Mouse (Mus musculus) megakaryocyte-erythroid progenitor cell, adult 5-6 weeks (primary cell): ENCODE measurements around the gene Kdf1. TPM values are rescaled to one million over a fixed set of nuclear protein-coding genes. Genes with fewer than 3 reads are reported as not detected.

Experiments
- ATAC-seq: replicated peaks from 2 replicates; pipeline ENCODE4 v1.8.0; 2016; ENCODE audit warnings: mild to moderate bottlenecking, inconsistent platforms; ENCODE audit not compliant: severe bottlenecking, poor library complexity, low FRiP score, low TSS enrichment
- total RNA-seq, 2 experiments: library from RNA; stranded (forward) in 1 of 2; stranded (reverse) in 1 of 2; fragments of 200-1000, 215-1000 nt in 1 of 2; fragments of >200 nt in 1 of 2; fragmentation: Nextera tagmentation in 1 of 2; gene quantifications; 2 replicates each; pipeline ENCODE4 v1.2.3; 2014 to 2017

The Kdf1 gene
- total RNA-seq, 2 experiments from 2014 or later, result not detected

DNA sequence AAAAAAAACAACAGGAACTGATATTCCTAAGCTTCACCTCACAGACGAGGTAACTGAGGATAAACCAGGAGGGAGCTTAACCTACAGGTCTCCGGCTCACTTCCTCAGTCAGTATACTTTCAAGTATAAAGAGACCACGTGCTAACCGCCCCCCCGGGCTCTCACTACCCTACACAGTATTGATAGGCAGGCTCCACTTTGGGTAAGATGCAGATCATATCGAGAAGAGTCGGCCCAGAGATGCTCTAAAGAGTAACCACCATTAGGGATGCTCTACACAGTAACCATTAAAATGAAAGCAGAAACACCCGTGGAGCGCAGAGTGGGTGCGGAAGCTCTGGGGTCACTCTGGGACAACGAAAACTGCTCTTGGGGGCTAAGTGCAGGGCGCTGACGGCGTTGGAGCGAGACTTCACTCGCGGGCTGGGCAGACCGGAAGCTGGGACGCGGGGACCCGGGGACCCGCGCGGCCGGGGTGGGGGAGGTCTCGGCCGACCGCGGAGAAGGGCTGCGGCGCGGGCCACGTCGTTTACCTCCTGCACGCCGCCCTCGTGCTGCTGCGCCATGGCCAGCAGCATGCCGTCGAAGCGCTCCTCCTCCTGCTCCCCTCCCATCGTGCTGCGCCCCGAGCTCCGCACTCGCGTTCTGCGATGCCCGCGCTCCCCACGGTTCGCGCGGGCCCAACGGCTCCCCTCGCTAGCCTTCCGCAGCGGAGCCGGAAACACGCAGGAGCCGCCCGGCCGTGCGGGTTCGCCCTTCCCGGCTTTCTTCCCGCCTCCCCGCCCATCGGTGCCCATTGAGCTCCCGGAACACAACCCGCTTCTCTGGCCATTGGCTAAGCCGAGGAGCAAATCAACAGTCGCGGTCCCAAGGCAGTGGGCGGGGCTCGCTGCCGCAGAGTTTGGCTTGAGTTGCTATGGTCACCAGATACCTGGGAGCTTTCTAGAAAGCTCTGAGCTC lies 26.8 kb downstream of the Kdf1 start, which contains the start of gene Nudc:
Nudc (minus strand) TSS at position 725 of the 960 bp plus-strand sequence.
- peak; percentile 99 for ATAC-seq

DNA sequence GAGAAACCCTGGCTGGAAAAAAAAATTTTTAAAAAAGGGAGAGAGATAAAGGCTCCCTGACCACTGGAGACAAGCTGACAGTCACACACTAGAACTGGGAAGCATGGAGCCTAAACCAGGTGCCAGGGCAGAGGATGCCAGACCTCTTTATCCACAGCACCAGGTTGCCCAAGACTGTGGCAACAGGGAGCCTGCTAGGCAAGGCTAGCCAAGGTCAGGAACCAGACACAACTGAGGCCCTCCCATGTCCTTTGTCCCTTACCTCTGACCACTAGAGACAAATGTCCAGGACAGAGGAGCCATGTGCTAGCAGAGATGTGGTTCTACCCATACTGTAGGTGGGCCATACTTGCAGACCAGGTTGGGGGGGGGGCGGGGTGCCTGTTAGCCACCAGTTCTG lies 33.3 kb downstream of the Kdf1 start:
- ATAC-seq, result no peak

DNA sequence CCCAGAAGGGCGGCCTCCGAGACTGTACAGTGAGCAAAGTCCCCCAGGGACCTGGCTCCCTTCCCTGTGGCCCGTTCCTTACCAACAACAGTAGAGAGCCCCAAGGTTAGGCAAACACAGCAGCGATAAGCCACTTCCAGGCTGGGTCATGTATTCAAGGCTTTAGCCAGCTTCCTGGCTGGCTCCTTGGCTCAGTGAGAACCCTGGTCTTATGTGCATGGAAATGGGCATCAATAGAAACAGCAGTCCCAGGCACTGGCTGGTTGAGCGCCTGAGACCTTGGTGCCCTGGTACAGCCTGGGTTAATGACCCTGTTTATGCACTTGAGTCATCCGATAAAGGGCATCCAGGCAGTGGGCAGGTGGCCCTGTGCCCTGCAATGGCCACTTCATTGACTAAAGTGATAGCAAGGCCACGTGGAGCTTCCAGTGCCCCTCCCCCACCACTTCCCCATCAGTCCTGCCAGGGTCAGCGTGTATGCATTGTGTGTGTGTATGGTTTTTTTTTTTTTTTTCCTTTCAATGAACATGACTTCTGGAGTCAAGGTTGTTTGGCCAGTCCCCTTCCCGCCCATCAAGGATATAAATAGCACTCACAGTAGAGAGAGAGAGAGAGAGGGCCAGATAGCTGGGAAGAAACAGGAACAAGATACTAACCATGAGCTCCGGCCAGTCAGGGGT lies 34.1 kb downstream of the Kdf1 start, which contains the start of gene Nr0b2:
Nr0b2 (plus strand) TSS at position 609 of the 680 bp plus-strand sequence.
- no peak for ATAC-seq

DNA sequence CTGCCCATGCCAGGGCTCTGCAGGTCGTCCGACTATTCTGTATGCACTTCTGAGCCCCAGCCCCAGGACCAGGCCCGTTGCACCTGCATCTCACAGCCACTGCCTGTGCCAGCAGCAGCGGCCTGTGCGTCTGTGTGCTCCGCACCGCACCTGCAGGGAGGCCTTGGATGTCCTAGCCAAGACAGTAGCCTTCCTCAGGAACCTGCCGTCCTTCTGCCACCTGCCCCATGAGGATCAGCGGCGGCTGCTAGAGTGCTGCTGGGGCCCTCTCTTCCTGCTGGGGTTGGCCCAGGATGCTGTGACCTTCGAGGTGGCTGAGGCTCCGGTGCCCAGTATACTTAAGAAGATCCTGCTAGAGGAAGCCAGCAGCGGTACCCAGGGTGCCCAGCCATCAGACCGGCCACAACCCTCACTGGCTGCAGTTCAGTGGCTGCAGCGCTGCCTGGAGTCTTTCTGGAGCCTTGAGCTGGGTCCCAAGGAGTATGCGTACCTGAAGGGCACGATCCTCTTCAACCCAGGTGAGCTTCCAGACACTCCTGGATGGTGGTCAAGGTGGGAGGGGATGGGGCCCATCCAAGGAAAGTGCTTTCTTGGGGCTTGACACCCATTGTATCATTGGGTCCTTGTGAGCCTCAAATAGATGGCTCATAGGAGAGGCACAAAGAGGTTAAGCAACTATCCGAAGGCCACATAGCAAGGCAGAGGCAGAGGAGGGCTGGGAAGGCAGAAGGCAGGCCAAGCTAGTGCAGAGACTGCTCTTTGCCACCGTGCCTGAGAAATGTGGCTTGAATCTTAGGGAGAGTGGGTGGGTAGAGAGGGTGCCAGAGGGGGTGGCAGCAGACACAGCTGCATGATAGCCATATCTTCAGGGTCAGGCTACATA lies 34.9 kb downstream of the Kdf1 start:
- no peak for ATAC-seq

DNA sequence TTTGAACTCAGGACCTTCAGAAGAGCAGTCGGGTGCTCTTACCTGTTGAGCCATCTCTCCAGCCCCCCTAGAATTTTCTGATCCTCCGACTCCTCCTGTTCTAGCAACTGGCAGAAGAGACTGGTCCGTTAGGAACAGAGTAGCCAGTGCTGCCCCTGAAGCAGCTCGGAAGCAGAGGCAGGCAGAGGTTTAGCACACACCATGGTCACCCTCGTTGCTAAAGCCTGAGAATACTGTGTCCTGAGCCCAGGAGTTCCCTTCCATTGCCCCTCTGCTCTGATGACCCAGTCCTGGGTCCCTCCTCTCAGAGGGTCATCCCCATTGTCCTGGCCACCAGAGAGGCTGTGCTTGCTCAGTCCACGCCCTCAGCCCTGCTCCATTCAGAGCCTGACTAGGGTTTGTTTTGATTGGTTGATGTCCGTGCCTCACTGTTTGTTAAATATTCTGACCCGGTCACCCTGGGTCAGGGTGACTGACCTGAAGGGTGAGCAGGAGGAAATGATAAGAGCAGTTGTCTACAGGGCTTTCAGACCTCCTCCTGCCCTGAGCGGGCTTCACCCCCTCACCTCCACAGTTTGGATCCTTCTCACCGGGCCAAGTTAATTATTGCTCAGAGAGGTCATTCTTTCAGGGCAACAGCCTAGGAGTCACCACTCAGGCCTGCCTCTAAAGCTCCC lies 38.4 kb downstream of the Kdf1 start:
- no peak for ATAC-seq

DNA sequence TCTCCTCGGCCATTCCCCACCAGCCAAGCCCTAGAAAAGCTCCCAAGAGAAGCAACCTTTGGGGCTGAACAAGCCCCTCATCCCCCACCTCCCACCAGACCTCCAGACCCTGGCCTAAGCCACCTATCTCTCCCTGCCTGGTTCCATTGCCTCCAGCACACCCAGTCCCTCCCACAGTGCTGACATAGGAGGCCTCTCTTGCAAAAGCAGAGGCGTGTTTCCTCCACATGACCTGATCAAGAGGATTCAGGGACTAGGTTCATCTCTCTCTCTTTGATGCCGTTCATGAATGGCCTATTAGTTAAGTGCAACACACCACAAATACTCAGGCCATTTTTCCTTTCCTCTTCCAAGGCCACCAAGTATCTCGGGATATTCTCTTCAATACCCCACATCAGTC lies 41.1 kb downstream of the Kdf1 start:
- ATAC-seq, result no peak

DNA sequence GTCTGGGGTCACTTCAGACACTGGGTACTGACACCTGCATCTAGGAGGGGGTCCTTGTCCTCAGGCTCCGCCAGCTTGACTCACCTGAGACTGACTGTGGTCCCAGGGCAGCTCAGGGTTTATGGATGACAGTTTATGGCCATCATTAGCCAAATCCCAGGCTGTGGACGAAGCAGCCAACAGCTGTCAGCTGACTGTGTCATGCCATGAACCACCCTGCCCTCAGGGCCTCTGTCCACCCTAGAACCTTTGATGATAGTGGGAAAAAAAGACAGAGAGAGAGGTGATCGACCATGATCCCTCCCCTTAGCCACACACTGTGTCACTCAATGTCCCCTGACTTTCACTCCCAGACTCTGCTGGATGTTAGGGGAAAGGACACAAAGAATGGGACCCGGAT lies 42.9 kb downstream of the Kdf1 start:
- no peak for ATAC-seq

DNA sequence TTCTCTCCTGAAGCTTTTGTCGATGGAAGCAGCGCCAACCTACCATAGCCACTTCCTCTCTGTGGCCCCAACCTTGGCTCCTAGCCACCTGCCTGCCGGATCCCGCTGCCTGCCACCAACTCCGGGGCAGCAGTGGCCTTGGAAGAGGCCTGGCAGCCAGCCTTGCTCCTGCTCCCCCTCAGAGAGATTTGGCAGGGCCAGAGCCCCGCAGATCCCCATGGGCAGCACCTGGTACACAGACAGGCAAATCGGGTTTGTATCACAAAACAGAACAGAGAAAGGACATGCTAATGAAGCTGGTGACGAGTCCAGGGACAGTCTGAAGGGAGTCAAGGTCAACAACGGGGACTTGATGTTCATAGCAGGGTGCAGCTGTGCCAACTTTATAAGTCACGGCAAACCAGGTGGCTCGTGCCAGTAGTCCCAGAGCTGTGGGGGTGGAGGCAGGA lies 44.4 kb downstream of the Kdf1 start:
- ATAC-seq, result peak; percentile 53

DNA sequence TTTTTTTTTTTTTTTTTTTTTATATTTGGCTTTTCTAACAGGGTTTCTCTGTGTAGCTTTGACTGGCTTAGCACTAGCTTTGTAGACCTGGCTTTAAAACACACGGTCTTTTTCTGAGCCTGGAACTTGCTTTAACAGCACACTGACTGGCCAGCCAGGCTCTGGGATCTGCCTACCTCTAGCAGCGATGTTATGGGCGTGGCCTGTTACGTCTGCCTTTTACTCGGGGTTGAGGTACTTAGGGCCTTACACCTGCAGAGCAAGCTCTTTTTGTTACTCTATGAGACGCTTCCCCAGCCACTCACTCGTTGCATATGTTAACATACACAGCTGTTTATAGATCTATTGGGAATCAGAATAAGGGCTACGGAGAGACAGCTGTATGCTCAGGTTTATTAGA lies 48.5 kb downstream of the Kdf1 start:
- no peak for ATAC-seq

DNA sequence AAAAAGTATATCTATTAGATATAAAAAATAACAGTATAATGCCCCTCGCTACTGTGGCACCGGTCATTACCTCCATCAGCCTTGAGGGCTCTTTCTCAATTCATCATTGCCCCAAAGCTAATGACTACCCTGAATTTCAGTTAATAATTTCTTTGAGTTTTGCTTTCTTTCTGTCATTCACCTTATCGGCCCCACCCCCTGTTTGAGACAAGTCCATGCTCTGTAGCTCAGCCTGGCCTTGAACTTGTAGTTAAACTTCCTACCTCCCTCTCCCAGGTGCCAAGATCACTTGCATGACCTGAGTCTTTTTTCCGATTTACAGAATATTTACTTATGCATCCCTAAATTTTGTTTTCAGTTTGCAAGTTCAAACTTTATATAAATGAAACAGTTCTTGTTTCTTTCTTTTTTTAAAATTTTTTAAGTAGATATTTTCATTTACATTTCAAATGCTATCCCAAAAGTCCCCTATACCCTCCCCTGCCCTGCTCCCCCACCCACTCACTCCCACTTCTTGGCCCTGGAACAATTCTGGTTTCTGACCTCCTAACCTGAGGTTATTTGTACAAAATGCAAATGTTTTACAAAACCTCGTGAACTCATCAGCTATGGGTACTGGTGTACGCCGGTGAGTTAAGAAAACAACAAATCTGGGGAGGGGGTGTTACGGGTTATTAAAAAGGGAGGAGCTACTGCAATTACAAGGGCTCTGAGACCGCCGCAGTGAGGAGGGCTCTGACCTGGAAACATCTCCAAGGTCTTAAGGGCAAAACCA lies 50.7 kb downstream of the Kdf1 start:
- ATAC-seq, result no peak

DNA sequence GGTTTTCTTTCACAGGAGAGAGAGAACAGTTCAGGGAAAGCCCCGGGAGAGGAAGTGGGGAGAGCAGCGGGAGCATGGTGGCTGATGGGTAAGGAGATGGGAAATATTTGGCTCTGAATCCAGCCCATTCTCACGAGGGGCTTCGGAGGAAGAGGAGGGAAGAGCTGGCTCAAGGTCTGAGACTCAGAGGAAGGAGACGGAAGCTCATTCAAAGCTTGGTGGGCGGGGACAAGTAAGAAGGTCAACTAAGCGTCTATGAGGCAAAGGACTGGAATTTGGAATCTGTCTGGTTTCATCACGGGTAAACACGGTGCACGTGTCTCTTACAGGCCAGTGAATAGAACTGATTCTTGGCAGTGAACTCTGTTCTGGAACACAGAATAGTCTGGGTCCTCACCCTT lies 51.3 kb downstream of the Kdf1 start:
- no peak for ATAC-seq

DNA sequence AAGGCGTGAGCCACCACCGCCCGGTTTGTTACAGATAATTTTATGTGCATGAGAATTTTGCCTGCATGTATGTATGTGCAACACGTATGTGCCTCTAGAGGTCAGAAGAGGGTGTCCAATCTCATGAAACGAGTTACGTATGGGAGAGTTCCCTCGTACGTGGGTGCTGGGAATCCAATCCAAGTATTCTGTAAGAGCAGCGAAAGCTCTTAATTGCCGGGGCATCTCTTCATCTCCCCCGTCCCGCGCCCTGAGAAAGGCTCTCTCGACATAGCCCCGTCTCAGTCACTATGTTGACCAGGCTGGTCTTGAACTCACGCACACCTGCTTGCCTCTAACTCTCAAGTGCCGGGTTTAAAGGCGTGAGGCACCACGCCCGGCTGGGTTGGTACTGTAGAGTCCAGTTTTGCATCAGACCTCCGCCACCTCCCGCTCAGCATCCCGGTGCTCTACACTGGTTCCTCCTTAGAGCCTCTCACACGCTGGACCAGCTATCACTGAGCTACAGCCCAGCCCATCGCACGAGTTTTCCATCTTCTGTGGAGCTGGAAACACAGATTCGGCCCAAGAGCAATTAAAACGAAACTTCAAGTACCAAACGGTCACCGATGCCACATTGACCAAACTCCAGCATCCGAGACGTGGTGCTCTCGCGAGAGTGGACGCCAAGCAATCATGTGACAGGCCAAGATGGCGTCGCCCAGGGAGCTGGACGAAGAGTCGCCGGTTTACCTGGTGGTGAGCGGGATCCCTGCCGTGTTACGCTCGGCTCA lies 55.5 kb downstream of the Kdf1 start, which contains the start of gene Gpatch3:
Gpatch3 (plus strand) TSS at position 676 of the 773 bp plus-strand sequence.
- ATAC-seq, result peak; percentile 90

DNA sequence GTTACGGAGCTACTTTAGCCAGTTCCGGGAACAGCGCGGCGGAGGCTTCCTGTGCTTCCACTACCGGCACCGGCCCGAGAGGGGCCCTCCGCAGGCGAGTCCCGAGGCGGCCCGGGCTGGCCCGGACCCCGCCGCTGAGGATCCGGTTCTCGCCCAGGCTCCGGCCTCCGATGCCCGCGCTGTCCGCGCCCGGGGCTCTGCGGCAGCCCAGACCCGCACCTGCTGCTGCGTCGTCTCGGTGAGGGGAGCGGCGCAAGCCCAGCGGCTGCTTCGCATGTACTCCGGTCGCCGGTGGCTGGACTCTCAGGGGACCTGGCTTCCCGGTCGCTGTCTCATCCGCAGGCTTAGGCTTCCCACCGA lies 56.1 kb downstream of the Kdf1 start:
- no peak; the same call in 1 of the 2 replicates for ATAC-seq

DNA sequence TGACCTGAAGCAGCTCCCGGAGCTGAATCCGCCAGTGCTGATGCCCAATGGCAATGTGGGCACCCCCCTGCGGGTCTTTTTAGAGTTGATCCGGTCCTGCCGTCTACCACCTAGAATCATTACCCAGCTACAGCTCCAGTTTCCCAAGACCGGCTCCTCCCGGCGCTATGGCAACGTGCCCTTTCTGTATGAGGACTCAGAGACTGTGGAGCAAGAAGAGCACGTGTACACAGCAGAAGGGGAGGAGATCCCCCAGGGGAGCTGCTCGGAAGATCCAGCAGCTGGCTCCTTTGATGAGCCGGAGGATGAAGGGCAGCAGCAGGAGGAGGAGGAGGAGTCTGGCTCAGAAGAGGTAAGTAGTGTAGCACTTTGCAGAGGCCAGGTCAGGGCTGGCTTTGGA lies 59.2 kb downstream of the Kdf1 start:
- ATAC-seq, result no peak
